Mouse (Mus musculus) forebrain, postnatal 0 days (tissue): Measurements from ENCODE around the gene Myh8. TPM values are rescaled to one million over a fixed set of nuclear protein-coding genes. Genes with fewer than 3 reads are reported as not detected.

ENCODE experiments used
- ATAC-seq: fragments of 200-750 bp; cut with Nextera tagmentation; 2 replicates; pipeline ENCODE4 v1.8.0; 2017; ENCODE audit warnings: mild to moderate bottlenecking, moderate library complexity
- DNase-seq: peaks from one replicate; pipeline ENCODE4 v3.0.0-alpha.2; 2015
- H3K27ac ChIP-seq: fragments of 300-500 bp; sonication (generic); 2 replicates; pipeline ENCODE4 v1.5.1; 2014; ENCODE audit warnings: low read depth, mild to moderate bottlenecking, antibody characterized with exemption, low read length, moderate library complexity, mixed read lengths
- H3K27me3 ChIP-seq: fragments of 300-500 bp; sonication (generic); 2 replicates; pipeline ENCODE4 v1.6.1; 2014; ENCODE audit warnings: mild to moderate bottlenecking, low read length, mixed read lengths; ENCODE audit not compliant: insufficient read depth
- H3K36me3 ChIP-seq: fragments of 300-500 bp; sonication (generic); 2 replicates; pipeline ENCODE4 v1.6.1; 2014; ENCODE audit warnings: mild to moderate bottlenecking, moderate library complexity; ENCODE audit not compliant: insufficient read depth
- H3K4me1 ChIP-seq: fragments of 300-500 bp; sonication (generic); 2 replicates; pipeline ENCODE4 v1.6.1; 2014; ENCODE audit warnings: antibody characterized with exemption; ENCODE audit not compliant: insufficient read depth
- H3K4me2 ChIP-seq: fragments of 300-500 bp; sonication (generic); 2 replicates; pipeline ENCODE4 v1.6.1; 2014; ENCODE audit warnings: low read depth, mild to moderate bottlenecking, moderate library complexity
- H3K4me3 ChIP-seq: fragments of 300-500 bp; sonication (generic); 2 replicates; pipeline ENCODE4 v1.5.1; 2014; ENCODE audit warnings: low read depth, low read length, mixed read lengths
- H3K9ac ChIP-seq: fragments of 300-500 bp; sonication (generic); 2 replicates; pipeline ENCODE4 v1.6.1; 2014; ENCODE audit warnings: mild to moderate bottlenecking
- H3K9me3 ChIP-seq: fragments of 300-500 bp; sonication (generic); 2 replicates; pipeline ENCODE4 v1.6.1; 2016; ENCODE audit warnings: low read length
- CTCF ChIP-seq: sonication (generic); IDR thresholded peaks from 2 replicates; pipeline ENCODE4 v1.5.1; 2016; ENCODE audit warnings: antibody characterized with exemption, control low read depth, low read depth
- WGBS: fragments of 180-500 bp; shearing (Covaris S2); extraction: QIAGEN DNeasy Blood & Tissue Kit; methylation state at CpG from one replicate; pipeline ENCODE4 v1.1.7; 2014; 5-methylcytosine and 5-hydroxymethylcytosine counted together
- polyA plus RNA-seq: library from polyadenylated mRNA; unstranded; fragments of >200 nt; fragmentation: Nextera tagmentation; extraction: Ambion mirVana; gene quantifications from 2 replicates; pipeline ENCODE4 v1.2.1, GENCODE M21; 2015
- total RNA-seq: library from RNA; depleted of rRNA; stranded (reverse); fragments of >200 nt; gene quantifications from 2 replicates; pipeline ENCODE4 v1.2.3, GENCODE M21; 2014; rRNA removed

Myh8 gene
- total RNA-seq (0.38 and 2.1 TPM in 2 replicates), polyA plus RNA-seq (0.20 and 0.33 TPM in 2 replicates)

- no peak within 1 kb of the TSS for H3K27ac ChIP-seq
- H3K9ac ChIP-seq: no peak within 1 kb of the TSS
- H3K9me3 ChIP-seq: no peaks in the 10 kb centered on the region
- H3K4me1 ChIP-seq: no peaks in the 10 kb centered on the region
- H3K4me2 ChIP-seq: no peak within 1 kb of the TSS
- H3K36me3 ChIP-seq: no peaks in the 10 kb centered on the region
- H3K4me3 ChIP-seq: no peak within 1 kb of the TSS
- no peaks in the 10 kb centered on the region for H3K27me3 ChIP-seq
- ATAC-seq (no peak), DNase-seq (peak; percentile 18)
- WGBS: 54% methylated on average over 10 of the region's 10 CpGs
- TF ChIP-seq CTCF: no peak
Measured at GRCm38 (mm10) chr11:67276601-67277174, at the start of gene Myh8. TSS of gene Myh8 (plus strand) at chr11:67277124.

GRCm38 (mm10) chr11:67228731-67229130, 48.2 kb upstream of the Myh8 start:
- Histone ChIP-seq H3K4me3 (no peak overlapping the region), H3K4me1 (0 out of 2 replicates have a peak, but pooled peaks cover 5% of the 10 kb centered on the region), H3K27me3 (no peaks in the 10 kb centered on the region), H3K27ac (no peak overlapping the region), H3K9ac (no peak overlapping the region), H3K36me3 (no peaks in the 10 kb centered on the region), H3K9me3 (no peaks in the 10 kb centered on the region), H3K4me2 (no peak overlapping the region)
- ATAC-seq: no peak
- 64% methylated on average over 3 of the region's 3 CpGs for WGBS
- no peak for TF ChIP-seq CTCF
- DNase-seq: no peak

- no peak overlapping the region for H3K9ac ChIP-seq
- TF ChIP-seq CTCF: no peak
- 74% methylated on average over 5 of the region's 5 CpGs for WGBS
Measured at GRCm38 (mm10) chr11:67229166-67229565, 47.8 kb upstream of the Myh8 start.

GRCm38 (mm10) chr11:67229946-67230345, 47.0 kb upstream of the Myh8 start:
- no peaks in the 10 kb centered on the region for H3K36me3 ChIP-seq
- whole genome bisulfite sequencing: 83% methylated on average over 2 of the region's 2 CpGs
- no peak for TF ChIP-seq CTCF
- H3K4me2 ChIP-seq: no peak overlapping the region
- H3K9ac ChIP-seq: no peak overlapping the region
- H3K9me3 ChIP-seq: no peaks in the 10 kb centered on the region
- no peaks in the 10 kb centered on the region for H3K27me3 ChIP-seq
- DNase-seq (no peak), ATAC-seq (no peak)
- H3K27ac ChIP-seq: no peak overlapping the region
- H3K4me1 ChIP-seq: 0 out of 2 replicates have a peak, but pooled peaks cover 5% of the 10 kb centered on the region
- no peak overlapping the region for H3K4me3 ChIP-seq

More at GRCm38 (mm10) chr11:67229166-67229565, 47.8 kb upstream of the Myh8 start:
- H3K9me3 ChIP-seq: no peaks in the 10 kb centered on the region
- H3K4me3 ChIP-seq: no peak overlapping the region
- no peak overlapping the region for H3K4me2 ChIP-seq
- ATAC-seq (no peak), DNase-seq (no peak)
- no peaks in the 10 kb centered on the region for H3K27me3 ChIP-seq
- 0 out of 2 replicates have a peak, but pooled peaks cover 5% of the 10 kb centered on the region for H3K4me1 ChIP-seq
- H3K36me3 ChIP-seq: no peaks in the 10 kb centered on the region
- no peak overlapping the region for H3K27ac ChIP-seq

- no peaks in the 10 kb centered on the region for H3K36me3 ChIP-seq
- DNase-seq (peak; percentile 54), ATAC-seq (no peak)
- H3K4me1 ChIP-seq: no peaks in the 10 kb centered on the region
- peak; percentile 66 for TF ChIP-seq CTCF
- H3K27ac ChIP-seq: no peak overlapping the region
- no peak overlapping the region for H3K4me3 ChIP-seq
- H3K9me3 ChIP-seq: no peaks in the 10 kb centered on the region
- H3K27me3 ChIP-seq: no peaks in the 10 kb centered on the region
- 70% methylated on average over 5 of the region's 5 CpGs for WGBS
- no peak overlapping the region for H3K9ac ChIP-seq
- no peak overlapping the region for H3K4me2 ChIP-seq
Measured at GRCm38 (mm10) chr11:67235639-67236358, 41.1 kb upstream of the Myh8 start.

GRCm38 (mm10) chr11:67236799-67237198, 40.1 kb upstream of the Myh8 start:
- H3K9ac ChIP-seq: no peak overlapping the region
- 89% methylated on average over 9 of the region's 9 CpGs for WGBS
- H3K4me2 ChIP-seq: no peak overlapping the region
- H3K4me3 ChIP-seq: no peak overlapping the region
- no peak for TF ChIP-seq CTCF
- DNase-seq: no peak
- no peaks in the 10 kb centered on the region for H3K36me3 ChIP-seq
- no peak for ATAC-seq
- no peak overlapping the region for H3K27ac ChIP-seq
- no peaks in the 10 kb centered on the region for H3K9me3 ChIP-seq
- H3K27me3 ChIP-seq: no peaks in the 10 kb centered on the region
- H3K4me1 ChIP-seq: no peaks in the 10 kb centered on the region

- ATAC-seq: no peak
- Histone ChIP-seq H3K27ac (no peak within 1 kb of the TSS), H3K9ac (no peak within 1 kb of the TSS), H3K4me2 (no peak within 1 kb of the TSS), H3K9me3 (no peaks in the 10 kb centered on the region), H3K27me3 (no peaks in the 10 kb centered on the region), H3K4me1 (no peaks in the 10 kb centered on the region), H3K4me3 (no peak within 1 kb of the TSS), H3K36me3 (no peaks in the 10 kb centered on the region)
- 63% methylated on average over 5 of the region's 5 CpGs for WGBS
- no peak for TF ChIP-seq CTCF
- DNase-seq: no peak
Measured at GRCm38 (mm10) chr11:67237481-67238079, 39.3 kb upstream of the Myh8 start, which contains the start of gene Myh4. TSS of gene Myh4 (plus strand) at chr11:67238029.
